In the genomic region with DNA sequence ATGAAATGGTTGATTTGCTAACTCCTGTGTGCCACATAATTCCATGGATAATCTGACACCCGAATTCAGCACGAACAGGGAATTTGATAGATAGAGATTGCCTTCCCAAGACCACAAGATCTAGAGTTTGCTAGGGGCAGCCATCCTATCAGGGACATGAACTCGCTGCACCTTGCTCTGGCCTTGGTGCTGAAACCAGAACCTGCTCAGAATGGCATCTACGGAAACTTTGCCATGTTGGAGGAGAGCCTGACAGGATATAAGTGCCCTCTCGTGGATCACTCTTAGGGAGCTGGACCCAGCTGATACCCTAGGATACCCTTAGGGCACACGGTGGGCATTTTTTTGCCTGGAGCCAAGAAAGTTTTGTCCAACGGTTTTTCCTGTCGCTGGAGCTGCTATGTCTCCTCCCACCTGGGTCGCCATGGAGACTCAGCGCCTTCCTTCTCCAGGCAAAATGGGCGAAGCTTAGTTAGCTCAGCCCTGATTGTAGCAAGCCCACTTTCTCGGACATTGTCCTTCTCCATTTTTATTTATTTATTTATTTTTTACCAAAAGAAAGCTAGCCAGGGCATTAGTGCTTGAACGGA, we compare ENCODE assay signal across 8 mouse cellular contexts. TPM values are rescaled to one million over a fixed set of nuclear protein-coding genes. Genes with fewer than 3 reads are reported as not detected.
A peak's percentile ranks its signal among the peaks of the same experiment; 100 is the strongest.
DNase-seq lines count a peak whose midpoint lies in the region; ATAC-seq lines count a peak whose summit lies in the region.
"Had no signal": no experiment of that assay in that cellular context is flagged by ENCODE, and none has a peak within 500 bp of the region (broad histone marks: within the 10 kb centered on the region; RNA-seq: fewer than 3 reads in every experiment).

No protein-coding gene starts in this region.

- H3K27ac ChIP-seq in neural tube, embryonic 14.5 days (ENCODE audit: low read depth, low read length), result no peak overlapping the region

- peak overlapping the region; percentile 49 for H3K4me3 ChIP-seq in neural tube, embryonic 14.5 days (ENCODE audit: low read depth, low read length)

- intact Hi-C loops in left cerebral cortex, postnatal 25 days (cut with DNase I), result loop anchor here (2.0 kb wide), 1 partner anchor 113 kb away; no protein-coding TSS in a partner anchor

- peaks cover 3% of the 10 kb centered on the region; the same call in 1 of the 2 replicates for H3K4me1 ChIP-seq in neural tube, embryonic 14.5 days (ENCODE audit: control insufficient read depth, insufficient read depth, low read length)

- peaks cover 11% of the 10 kb centered on the region for H3K27me3 ChIP-seq in neural tube, embryonic 14.5 days (ENCODE audit: control insufficient read depth, insufficient read depth, low read length)

- H3K36me3 ChIP-seq in neural tube, embryonic 14.5 days (ENCODE audit: control insufficient read depth, insufficient read depth, low read length), result no peaks in the 10 kb centered on the region

- no peak for ATAC-seq in neural tube, embryonic 14.5 days (ENCODE audit: low read depth)

- no peaks in the 10 kb centered on the region for H3K9me3 ChIP-seq in neural tube, embryonic 14.5 days (ENCODE audit: control insufficient read depth, low read length)

- DNase-seq in thymus, postnatal 4 days, result peak; percentile 17
- DNase-seq in thymus, postnatal 36 days, result no peak
- peak; percentile 34 for DNase-seq in cerebellum, adult 8-10 months
- peak; percentile 19 to 41 for DNase-seq in frontal cortex, postnatal 14 days (ENCODE audit: low spot score in 2 of 2)
- peak; percentile 51 to 71 for DNase-seq in left cerebral cortex, postnatal 25 days (ENCODE audit: low spot score in 2 of 2)
- no peak for DNase-seq in urinary bladder, postnatal 4 days (ENCODE audit: low spot score in 2 of 2)

- 12% methylated on average over 13 of the region's 13 CpGs for WGBS in neural tube, embryonic 14.5 days

- peak overlapping the region; percentile 66 for H3K4me2 ChIP-seq in neural tube, embryonic 14.5 days (ENCODE audit: low read depth, low read length)

- H3K9ac ChIP-seq in neural tube, embryonic 14.5 days (replicated peaks; ENCODE audit: low read depth, low read length), result peak overlapping the region; percentile 26; the same call in 1 of the 2 replicates

RNA-seq across cellular contexts. Expression of gene Kcnj6, which starts 1.9 kb away (rescaled TPM):
- total RNA-seq in left cerebral cortex, postnatal 25 days (2021), result 10 to 100 TPM; 86.2 to 86.7 TPM
- polyA plus RNA-seq in neural tube, embryonic 14.5 days (2014; fragmentation: Nextera tagmentation; extraction: Ambion mirVana), result 4.8 and 7.4 TPM in 2 replicates
- total RNA-seq: liver, adult 2 months had no signal
- polyA plus RNA-seq: liver, adult 2 months had no signal

Comparison
In these comparisons a context has a peak if more than half of its experiments do, and no peak if none do; other contexts are left out.
1. DNase-seq: peak in thymus, postnatal 4 days (single experiment), cerebellum, adult 8-10 months (single experiment), frontal cortex, postnatal 14 days (2 of 2) and left cerebral cortex, postnatal 25 days (2 of 2); none in thymus, postnatal 36 days (0 of 2) and urinary bladder, postnatal 4 days (0 of 2).